Mouse (Mus musculus) midbrain, embryonic 16.5 days (tissue): ENCODE data around the gene Cant1. TPM values are rescaled to one million over a fixed set of nuclear protein-coding genes. Genes with fewer than 3 reads are reported as not detected.
A peak's percentile ranks its signal among the peaks of the same experiment; 100 is the strongest.

Source experiments
- ATAC-seq: fragments of 200-750 bp; cut with Nextera tagmentation; 2 replicates; pipeline ENCODE4 v1.8.0; 2017; ENCODE audit warnings: moderate TSS enrichment
- H3K27ac ChIP-seq: fragments of 300-500 bp; sonication (generic); 2 replicates; pipeline ENCODE4 v1.5.1; 2014; ENCODE audit warnings: mild to moderate bottlenecking, low read length, mixed read lengths
- H3K27me3 ChIP-seq: fragments of 300-500 bp; sonication (generic); 2 replicates; pipeline ENCODE4 v1.6.1; 2014; ENCODE audit warnings: low read depth, low read length, mixed read lengths; ENCODE audit not compliant: control insufficient read depth, insufficient read depth
- H3K36me3 ChIP-seq: fragments of 300-500 bp; sonication (generic); 2 replicates; pipeline ENCODE4 v1.6.1; 2014; ENCODE audit warnings: mild to moderate bottlenecking, low read length, moderate library complexity, mixed read lengths; ENCODE audit not compliant: control insufficient read depth, insufficient read depth
- H3K4me1 ChIP-seq: fragments of 300-500 bp; sonication (generic); 2 replicates; pipeline ENCODE4 v1.6.1; 2014; ENCODE audit warnings: mild to moderate bottlenecking, low read length, mixed read lengths; ENCODE audit not compliant: control insufficient read depth, insufficient read depth
- H3K4me2 ChIP-seq: fragments of 300-500 bp; sonication (generic); 2 replicates; pipeline ENCODE4 v1.6.1; 2014; ENCODE audit warnings: mild to moderate bottlenecking, low read length, mixed read lengths
- H3K4me3 ChIP-seq: fragments of 300-500 bp; sonication (generic); 2 replicates; pipeline ENCODE4 v1.5.1; 2014; ENCODE audit warnings: low read depth, mild to moderate bottlenecking, low read length, moderate library complexity, mixed read lengths
- H3K9ac ChIP-seq: fragments of 300-500 bp; sonication (generic); 2 replicates; pipeline ENCODE4 v1.6.1; 2014; ENCODE audit warnings: low read depth, low read length, mixed read lengths
- H3K9me3 ChIP-seq: fragments of 300-500 bp; sonication (generic); replicated peaks from 2 replicates; pipeline ENCODE4 v1.6.1; 2014; ENCODE audit warnings: mild to moderate bottlenecking, low read length, mixed read lengths; ENCODE audit not compliant: control insufficient read depth, poor library complexity, severe bottlenecking
- WGBS: fragments of 180-500 bp; shearing (Covaris S2); extraction: QIAGEN DNeasy Blood & Tissue Kit; methylation state at CpG from one replicate; pipeline ENCODE4 v1.1.7; 2014; 5-methylcytosine and 5-hydroxymethylcytosine counted together
- polyA plus RNA-seq: library from polyadenylated mRNA; unstranded; fragments of >200 nt; fragmentation: Nextera tagmentation; extraction: Ambion mirVana; gene quantifications from 2 replicates; pipeline ENCODE4 v1.2.1, GENCODE M21; 2015

Cant1 gene
- polyA plus RNA-seq: 24.9 and 27.8 TPM in 2 replicates

DNA sequence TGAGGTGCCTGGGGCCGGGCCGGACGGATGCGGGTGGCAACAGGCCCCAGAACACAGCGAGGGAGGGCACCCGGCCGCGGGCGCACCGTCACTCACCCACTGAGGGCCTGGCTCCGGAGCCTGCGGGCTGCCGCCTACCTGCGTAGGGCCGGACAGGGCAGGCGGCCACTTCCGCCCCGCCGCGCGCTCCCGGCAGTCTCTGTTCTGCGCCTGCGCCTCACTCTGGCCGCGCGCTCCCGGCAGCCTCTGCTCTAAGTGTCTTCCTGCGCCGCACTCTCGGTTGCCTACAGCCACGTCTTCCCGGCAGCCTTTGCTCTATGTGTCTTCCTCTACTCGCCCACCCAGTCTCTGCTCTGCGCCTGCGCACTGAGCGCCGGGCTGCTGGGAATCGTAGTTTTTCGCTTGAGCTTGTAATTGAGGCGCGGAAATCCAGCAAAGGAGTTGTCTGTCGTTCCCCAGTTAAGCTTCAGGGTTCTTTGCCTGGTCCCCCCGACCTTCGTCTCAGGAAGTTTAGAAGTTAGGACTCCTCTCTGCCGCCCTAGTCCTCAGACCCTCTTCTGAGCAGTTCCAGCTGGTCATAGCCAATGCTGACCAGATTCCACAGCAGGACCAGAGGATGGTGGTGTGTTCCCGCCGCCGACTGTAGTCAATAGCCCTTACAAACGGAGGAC lies at the start of gene Cant1:
TSS of gene Cant1 (minus strand) at position 253 of the 671 bp plus-strand sequence.
- Histone ChIP-seq H3K9ac (peak within 1 kb of the TSS; percentile 94), H3K9me3 (no peaks in the 10 kb centered on the region), H3K4me2 (peak within 1 kb of the TSS; percentile 96), H3K27ac (peak within 1 kb of the TSS; percentile 78), H3K27me3 (no peaks in the 10 kb centered on the region), H3K36me3 (no peaks in the 10 kb centered on the region), H3K4me1 (peaks cover 33% of the 10 kb centered on the region), H3K4me3 (peak within 1 kb of the TSS; percentile 93)
- peak; percentile 96 for ATAC-seq
- WGBS: 1% methylated on average over 42 of the region's 50 CpGs

DNA sequence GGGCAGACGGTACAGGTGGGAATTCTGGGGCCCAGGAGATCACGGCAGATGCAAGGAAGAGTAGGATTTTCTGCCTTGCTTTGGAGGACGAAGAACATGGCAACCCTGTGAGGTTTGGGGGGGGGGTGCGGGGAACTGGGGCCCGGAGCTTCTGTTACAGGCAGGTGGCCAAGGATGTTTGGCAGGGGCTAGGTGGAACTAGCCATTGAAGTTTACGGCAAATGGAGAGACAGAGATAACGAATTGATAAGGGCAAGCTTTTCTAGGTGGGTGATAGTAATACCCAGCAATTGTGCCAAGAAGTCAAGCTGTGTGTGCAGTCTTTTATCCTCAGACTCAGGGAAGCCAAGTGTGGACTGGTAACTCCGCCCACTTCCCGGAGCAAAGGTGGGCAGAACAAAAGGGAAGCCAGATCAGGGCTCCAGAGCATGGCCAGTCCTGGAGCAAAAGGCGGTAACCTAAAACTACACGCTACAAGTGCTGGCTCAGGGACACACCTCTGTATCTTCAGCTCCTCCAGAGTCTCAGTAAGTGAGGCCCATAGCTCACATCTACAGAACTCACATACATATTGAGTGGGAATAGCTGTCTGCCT lies 48.7 kb upstream of the Cant1 start:
- Histone ChIP-seq H3K27ac (no peak overlapping the region), H3K4me2 (no peak overlapping the region), H3K9ac (no peak overlapping the region), H3K36me3 (no peaks in the 10 kb centered on the region), H3K4me1 (peaks cover 5% of the 10 kb centered on the region; the same call in 1 of the 2 replicates), H3K27me3 (no peaks in the 10 kb centered on the region), H3K4me3 (no peak overlapping the region), H3K9me3 (no peaks in the 10 kb centered on the region)
- WGBS: 47% methylated on average over 11 of the region's 11 CpGs
- no peak for ATAC-seq

DNA sequence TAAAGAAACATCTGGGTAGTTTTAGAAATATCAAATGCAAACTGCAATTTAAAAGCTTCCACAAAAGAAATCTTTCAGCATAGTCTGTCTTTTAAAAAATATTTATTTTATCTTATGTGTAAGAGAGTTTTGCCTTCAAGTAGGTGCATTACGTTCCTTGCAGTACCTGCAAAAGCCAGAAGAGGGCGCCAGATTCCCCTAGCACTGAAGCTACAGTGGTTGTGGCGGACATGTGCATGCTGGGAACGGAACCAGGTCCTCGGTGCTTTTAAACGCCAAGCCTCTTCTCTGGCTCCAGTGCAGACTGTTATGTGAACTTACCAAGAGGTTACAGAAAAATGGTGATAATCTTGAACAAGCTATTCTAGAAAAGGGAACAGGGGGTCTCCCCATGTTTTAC lies 41.4 kb upstream of the Cant1 start:
- H3K27me3 ChIP-seq: no peaks in the 10 kb centered on the region
- H3K36me3 ChIP-seq: no peaks in the 10 kb centered on the region
- H3K9ac ChIP-seq: no peak overlapping the region
- ATAC-seq: no peak
- H3K9me3 ChIP-seq: no peaks in the 10 kb centered on the region; the same call in 1 of the 2 replicates
- H3K4me3 ChIP-seq: no peak overlapping the region
- WGBS: 62% methylated on average over 6 of the region's 6 CpGs
- H3K27ac ChIP-seq: no peak overlapping the region
- no peaks in the 10 kb centered on the region; the same call in 1 of the 2 replicates for H3K4me1 ChIP-seq
- no peak overlapping the region for H3K4me2 ChIP-seq

DNA sequence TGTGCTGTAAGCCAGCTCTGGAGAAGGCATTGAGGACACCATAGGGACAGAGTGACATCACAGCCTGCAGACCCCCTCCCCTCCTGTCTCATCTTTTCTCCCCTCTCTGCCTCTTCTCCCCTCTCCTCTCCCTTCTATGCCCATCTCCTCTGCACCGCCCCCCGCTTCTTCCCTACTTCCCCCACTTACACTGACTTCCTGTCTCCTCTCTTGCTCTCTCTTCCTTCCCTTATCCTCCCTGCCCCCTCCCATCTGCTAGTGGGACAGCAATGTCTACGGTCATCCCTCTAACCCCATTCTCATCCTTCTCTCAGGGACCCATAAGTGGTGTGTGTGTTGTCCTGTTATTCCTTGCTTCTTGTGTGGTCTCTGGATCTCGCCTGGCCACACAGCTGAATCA lies 40.6 kb upstream of the Cant1 start:
- no peaks in the 10 kb centered on the region for H3K27me3 ChIP-seq
- no peak for ATAC-seq
- no peaks in the 10 kb centered on the region for H3K36me3 ChIP-seq
- 89% methylated on average over 4 of the region's 4 CpGs for WGBS
- no peak overlapping the region for H3K4me3 ChIP-seq
- no peaks in the 10 kb centered on the region; the same call in 1 of the 2 replicates for H3K9me3 ChIP-seq
- no peak overlapping the region for H3K27ac ChIP-seq
- H3K4me1 ChIP-seq: no peaks in the 10 kb centered on the region; the same call in 1 of the 2 replicates
- H3K4me2 ChIP-seq: no peak overlapping the region
- no peak overlapping the region for H3K9ac ChIP-seq

DNA sequence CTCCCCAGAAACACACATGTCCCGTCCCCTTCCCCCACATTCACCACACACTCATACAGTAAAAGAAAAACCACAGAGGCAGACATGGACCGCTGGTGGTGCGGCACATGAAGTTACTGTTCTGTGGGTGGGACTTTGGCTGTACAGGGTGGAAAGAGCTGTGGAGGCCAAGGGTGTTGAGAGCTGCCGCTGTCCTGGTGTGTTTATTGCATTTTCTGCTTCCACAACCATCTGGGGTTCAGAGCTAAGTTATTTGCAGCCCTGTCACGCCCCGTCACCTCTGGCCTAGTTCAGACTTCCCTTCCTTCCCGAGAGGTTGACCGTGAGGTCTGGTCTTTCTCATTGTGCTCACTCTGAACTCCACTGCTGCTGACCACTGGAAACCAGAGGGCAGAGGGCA lies 40.2 kb upstream of the Cant1 start:
- Histone ChIP-seq H3K9ac (no peak overlapping the region), H3K36me3 (no peaks in the 10 kb centered on the region), H3K4me1 (no peaks in the 10 kb centered on the region; the same call in 1 of the 2 replicates), H3K27ac (no peak overlapping the region), H3K27me3 (no peaks in the 10 kb centered on the region), H3K9me3 (no peaks in the 10 kb centered on the region; the same call in 1 of the 2 replicates), H3K4me3 (no peak overlapping the region), H3K4me2 (no peak overlapping the region)
- 61% methylated on average over 8 of the region's 8 CpGs for WGBS
- ATAC-seq: no peak

DNA sequence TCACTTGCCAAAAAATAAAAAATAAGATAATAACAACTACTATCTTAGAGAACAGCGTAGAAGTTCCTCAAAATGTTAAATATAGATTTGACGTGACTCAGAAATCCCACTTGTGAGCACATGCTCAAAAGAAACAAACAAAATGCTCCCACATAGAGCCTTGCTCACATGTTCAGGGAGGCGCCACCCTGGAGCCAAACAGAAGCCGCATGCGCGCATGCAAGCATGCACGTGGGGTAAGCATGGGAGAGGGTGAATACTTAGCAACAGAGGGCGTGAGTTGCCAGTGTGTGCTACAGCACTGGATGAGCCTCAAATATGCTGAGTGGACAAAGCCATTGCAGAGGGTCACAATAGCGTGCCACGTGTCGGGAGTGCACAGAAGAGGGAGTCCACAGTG lies 38.1 kb upstream of the Cant1 start:
- no peak overlapping the region for H3K4me3 ChIP-seq
- no peaks in the 10 kb centered on the region for H3K27me3 ChIP-seq
- no peak for ATAC-seq
- no peaks in the 10 kb centered on the region for H3K36me3 ChIP-seq
- no peaks in the 10 kb centered on the region; the same call in 1 of the 2 replicates for H3K9me3 ChIP-seq
- H3K9ac ChIP-seq: no peak overlapping the region
- 74% methylated on average over 11 of the region's 11 CpGs for WGBS
- H3K4me1 ChIP-seq: no peaks in the 10 kb centered on the region
- no peak overlapping the region for H3K27ac ChIP-seq
- H3K4me2 ChIP-seq: no peak overlapping the region

DNA sequence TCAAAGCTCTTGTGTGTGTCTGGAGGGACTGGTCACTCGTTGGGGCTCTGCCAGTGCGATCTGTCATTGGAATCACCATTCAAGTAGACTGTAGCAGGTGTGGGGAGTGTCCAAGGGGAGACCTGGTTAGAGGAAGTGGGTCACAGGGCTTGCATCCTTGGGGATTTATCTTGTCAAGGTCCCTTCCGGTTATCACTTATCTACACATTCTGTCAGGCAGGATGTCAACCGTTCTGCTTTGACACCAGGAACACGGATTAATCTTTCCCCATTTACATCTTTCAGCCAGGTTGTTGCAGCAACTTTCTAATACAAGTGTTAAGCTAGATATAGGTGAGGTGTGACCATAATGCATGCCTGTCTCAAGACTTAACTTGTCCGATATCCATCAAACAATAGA lies 36.9 kb upstream of the Cant1 start:
- ATAC-seq: no peak
- H3K27me3 ChIP-seq: no peaks in the 10 kb centered on the region
- H3K36me3 ChIP-seq: no peaks in the 10 kb centered on the region
- H3K9ac ChIP-seq: no peak overlapping the region
- no peak overlapping the region for H3K4me3 ChIP-seq
- WGBS: 89% methylated on average over 6 of the region's 6 CpGs
- no peaks in the 10 kb centered on the region for H3K4me1 ChIP-seq
- no peaks in the 10 kb centered on the region; the same call in 1 of the 2 replicates for H3K9me3 ChIP-seq
- no peak overlapping the region for H3K4me2 ChIP-seq
- no peak overlapping the region for H3K27ac ChIP-seq

DNA sequence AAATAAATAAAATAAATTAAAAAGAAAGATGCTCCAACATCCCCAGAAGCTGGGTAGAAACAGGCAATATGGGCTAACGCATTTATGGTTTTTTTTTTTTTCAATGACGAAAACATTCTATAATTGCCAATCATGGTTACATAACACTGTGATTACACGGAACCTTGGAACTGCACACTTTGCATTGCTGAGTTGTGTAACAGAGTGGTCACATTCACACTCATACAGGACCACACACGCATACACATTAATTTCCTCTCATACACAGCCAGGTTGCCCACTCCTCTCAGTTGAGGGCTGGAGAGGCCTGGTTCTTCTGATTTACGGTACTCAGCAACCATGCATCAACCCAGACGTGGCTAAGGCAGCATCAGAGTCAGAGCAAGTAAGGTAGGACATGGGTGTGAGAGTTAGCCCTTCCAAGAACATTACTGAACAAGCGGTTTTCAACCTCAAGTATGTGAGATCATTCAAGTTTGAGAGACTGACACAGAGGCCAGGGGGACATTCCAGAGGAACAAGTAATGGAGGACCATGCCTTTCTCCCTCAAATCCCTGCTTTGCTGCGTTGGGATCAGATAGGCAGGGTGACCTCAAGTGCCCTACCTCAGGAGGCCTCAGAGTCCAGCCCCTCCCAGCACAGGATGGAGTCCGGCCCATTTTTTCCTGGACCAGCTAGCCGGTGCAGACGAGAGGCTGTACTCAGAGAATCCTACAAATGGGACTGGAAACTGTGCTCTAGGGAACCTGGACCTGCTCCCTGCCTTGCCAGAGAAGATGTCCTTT lies 35.2 kb upstream of the Cant1 start:
- Histone ChIP-seq H3K9ac (no peak overlapping the region), H3K27ac (no peak overlapping the region), H3K9me3 (no peaks in the 10 kb centered on the region), H3K4me2 (no peak overlapping the region), H3K4me3 (no peak overlapping the region), H3K27me3 (no peaks in the 10 kb centered on the region), H3K4me1 (no peaks in the 10 kb centered on the region), H3K36me3 (no peaks in the 10 kb centered on the region)
- no peak for ATAC-seq
- 79% methylated on average over 11 of the region's 11 CpGs for WGBS

DNA sequence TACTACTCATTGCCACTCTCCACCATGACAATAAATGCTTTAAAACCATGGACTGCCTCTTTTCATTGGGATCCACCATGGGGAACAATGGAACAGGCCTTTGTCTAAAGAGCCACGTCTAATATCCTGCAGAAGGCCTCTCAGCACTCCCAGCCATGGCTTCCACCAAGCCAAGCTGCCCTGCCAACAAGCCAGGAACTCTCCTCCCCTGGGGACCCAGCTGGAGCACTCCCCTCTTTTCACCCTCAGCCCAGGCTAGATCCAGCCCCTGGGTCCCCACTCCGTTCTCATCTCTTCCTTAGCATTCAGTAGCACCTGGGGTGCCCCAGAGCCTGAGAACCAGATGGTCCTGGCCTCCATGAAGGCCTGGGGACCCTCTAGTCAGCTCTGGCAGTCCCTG lies 34.1 kb upstream of the Cant1 start:
- H3K4me3 ChIP-seq: no peak overlapping the region
- no peaks in the 10 kb centered on the region for H3K27me3 ChIP-seq
- no peaks in the 10 kb centered on the region for H3K4me1 ChIP-seq
- 63% methylated on average over 2 of the region's 2 CpGs for WGBS
- H3K9ac ChIP-seq: no peak overlapping the region
- H3K9me3 ChIP-seq: no peaks in the 10 kb centered on the region
- H3K36me3 ChIP-seq: no peaks in the 10 kb centered on the region
- no peak overlapping the region for H3K27ac ChIP-seq
- no peak for ATAC-seq
- no peak overlapping the region for H3K4me2 ChIP-seq
